Mouse (Mus musculus): ENCODE measurements around the gene Hephl1. TPM values are rescaled to one million over a fixed set of nuclear protein-coding genes. Genes with fewer than 3 reads are reported as not detected.

Gene Hephl1
- total and polyA plus RNA-seq, 2 experiments from 2014 or later, result 0.05 to 0.16 TPM

DNA sequence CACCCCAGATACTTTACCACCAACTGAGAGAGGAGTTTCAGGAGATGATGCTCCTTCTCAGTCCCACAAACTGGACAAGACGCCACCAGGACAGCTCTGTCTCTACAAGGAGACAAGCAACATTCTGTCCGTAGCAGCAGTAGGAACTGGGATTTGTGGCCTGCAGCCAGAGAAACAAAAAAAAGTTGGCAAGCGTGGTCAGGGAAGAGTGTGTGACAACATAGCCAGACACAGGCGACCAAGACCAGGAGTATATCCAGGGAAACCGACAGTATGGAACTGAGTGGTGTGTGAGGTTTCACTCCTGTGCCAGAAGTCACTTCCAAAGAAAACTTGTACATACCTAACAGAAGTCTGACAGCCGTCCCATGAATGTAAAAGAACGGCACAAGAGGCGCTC is 81.1 kb downstream of the Hephl1 start:
- no peak for TF ChIP-seq CTCF (IDR thresholded peaks at IDR 0.05)
- H3K36me3 ChIP-seq (ENCODE audit: insufficient read depth, low read length), result 0 out of 2 replicates have a peak, but pooled peaks cover 6% of the 10 kb centered on the region
- H3K9me3 ChIP-seq (ENCODE audit: low read length), result no peaks in the 10 kb centered on the region
- H3K4me3 ChIP-seq (ENCODE audit: low read depth, low read length), result no peak overlapping the region
- 79% methylated on average over 8 of the region's 8 CpGs for WGBS
- no peak for ATAC-seq (ENCODE audit: low FRiP score)
- H3K4me2 ChIP-seq (ENCODE audit: low read depth, low read length, poor library complexity, severe bottlenecking), result no peak overlapping the region
- H3K27me3 ChIP-seq (ENCODE audit: insufficient read depth, low read length), result no peaks in the 10 kb centered on the region
- H3K27ac ChIP-seq (ENCODE audit: low read depth, low read length), result no peak overlapping the region
- no peak overlapping the region for H3K9ac ChIP-seq (replicated peaks; ENCODE audit: low read length, poor library complexity, severe bottlenecking)
- no peaks in the 10 kb centered on the region for H3K4me1 ChIP-seq (ENCODE audit: insufficient read depth, low read length)
- peak; percentile 57 for DNase-seq (ENCODE audit: low spot score)

DNA sequence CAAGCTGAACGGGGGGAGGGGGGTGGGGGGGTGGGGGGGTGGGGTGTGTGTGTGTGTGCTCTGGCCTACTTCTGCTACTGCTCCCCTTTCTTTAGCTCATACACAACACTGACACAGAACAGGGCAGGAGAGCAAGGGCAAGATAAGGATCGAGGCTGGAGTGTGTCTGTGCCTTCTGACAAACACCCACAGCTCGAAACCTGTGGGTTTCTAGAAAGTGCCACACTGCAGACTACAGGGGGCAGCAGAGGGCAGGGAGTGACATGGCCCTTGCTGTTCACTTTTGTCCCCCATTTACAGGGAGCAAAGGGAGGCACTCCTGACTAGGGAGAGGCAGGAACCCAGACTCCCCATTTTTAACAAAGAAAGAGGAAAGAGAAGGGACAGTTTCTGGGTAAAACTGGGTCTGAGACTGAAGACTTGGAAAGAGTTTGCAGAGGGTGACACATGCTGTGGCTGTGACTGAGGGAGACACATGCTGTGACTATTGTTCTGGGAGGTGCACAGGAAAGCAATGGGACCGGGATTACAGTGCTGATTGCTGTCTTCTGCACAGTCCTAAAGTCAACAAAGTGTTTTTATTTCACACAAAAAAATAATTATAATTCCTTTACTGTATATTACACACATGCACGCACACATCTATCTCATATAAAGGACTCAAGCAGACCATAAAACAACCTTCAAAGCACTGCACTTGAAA is 82.7 kb downstream of the Hephl1 start:
- DNase-seq (ENCODE audit: low spot score) (peak; percentile 51), ATAC-seq (ENCODE audit: low FRiP score) (0 out of 2 replicates have a peak, but pooled peaks have one; percentile 41)
- Histone ChIP-seq H3K4me2 (ENCODE audit: low read depth, low read length, poor library complexity, severe bottlenecking) (no peak overlapping the region), H3K9me3 (ENCODE audit: low read length) (no peaks in the 10 kb centered on the region), H3K9ac (replicated peaks; ENCODE audit: low read length, poor library complexity, severe bottlenecking) (no peak overlapping the region), H3K27me3 (ENCODE audit: insufficient read depth, low read length) (no peaks in the 10 kb centered on the region), H3K27ac (ENCODE audit: low read depth, low read length) (no peak overlapping the region), H3K36me3 (ENCODE audit: insufficient read depth, low read length) (0 out of 2 replicates have a peak, but pooled peaks cover 6% of the 10 kb centered on the region), H3K4me1 (ENCODE audit: insufficient read depth, low read length) (no peaks in the 10 kb centered on the region), H3K4me3 (ENCODE audit: low read depth, low read length) (no peak overlapping the region)
- 64% methylated on average over 5 of the region's 5 CpGs for WGBS
- peak; percentile 70 for TF ChIP-seq CTCF (IDR thresholded peaks at IDR 0.05)

DNA sequence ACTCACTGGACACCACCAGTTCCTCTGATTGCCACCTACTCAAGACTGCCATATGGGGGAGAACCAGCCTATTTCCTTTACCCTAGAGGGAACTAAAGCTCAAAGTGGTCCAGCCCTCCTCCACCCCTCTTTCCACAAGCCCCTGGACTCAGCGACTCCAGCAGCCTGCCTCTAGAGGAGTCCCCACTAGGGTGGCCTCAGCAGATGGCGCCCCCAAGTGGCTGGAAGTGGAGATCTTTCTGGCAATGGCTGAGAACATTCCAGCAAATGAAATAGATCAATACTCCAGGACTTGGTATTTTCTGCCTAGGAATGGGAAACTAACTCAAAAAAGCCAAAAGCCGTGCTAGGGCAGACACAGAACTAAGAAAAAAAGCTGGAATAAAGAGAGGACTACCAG is 84.2 kb downstream of the Hephl1 start:
- DNase-seq (ENCODE audit: low spot score), result no peak
- Histone ChIP-seq H3K36me3 (ENCODE audit: insufficient read depth, low read length) (0 out of 2 replicates have a peak, but pooled peaks cover 2% of the 10 kb centered on the region), H3K27ac (ENCODE audit: low read depth, low read length) (no peak overlapping the region), H3K9me3 (ENCODE audit: low read length) (no peaks in the 10 kb centered on the region), H3K4me3 (ENCODE audit: low read depth, low read length) (no peak overlapping the region), H3K27me3 (ENCODE audit: insufficient read depth, low read length) (no peaks in the 10 kb centered on the region), H3K4me2 (ENCODE audit: low read depth, low read length, poor library complexity, severe bottlenecking) (no peak overlapping the region), H3K4me1 (ENCODE audit: insufficient read depth, low read length) (no peaks in the 10 kb centered on the region), H3K9ac (replicated peaks; ENCODE audit: low read length, poor library complexity, severe bottlenecking) (no peak overlapping the region)
- no peak for ATAC-seq (ENCODE audit: low FRiP score)
- 69% methylated on average over 3 of the region's 3 CpGs for WGBS
- peak; percentile 31 for TF ChIP-seq CTCF (IDR thresholded peaks at IDR 0.05)

DNA sequence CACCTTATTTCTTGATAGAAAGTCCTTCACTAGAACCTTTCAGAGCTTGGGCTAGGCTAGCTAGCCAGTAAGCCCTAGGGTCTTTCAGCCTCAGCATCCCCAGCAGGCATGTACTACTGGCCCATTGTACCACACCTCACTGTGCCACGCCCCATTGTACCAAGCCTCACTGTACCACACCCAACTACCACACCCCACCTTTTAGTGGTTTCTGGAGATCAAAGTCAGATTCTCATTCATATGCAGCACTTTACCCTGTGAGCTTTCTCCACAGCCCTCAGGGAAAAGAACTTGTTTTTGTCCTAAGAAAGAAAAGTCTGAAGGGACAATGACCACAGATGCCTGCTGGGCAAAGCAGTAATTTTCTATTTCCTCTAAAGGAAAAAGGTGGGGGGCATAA is 88.9 kb downstream of the Hephl1 start:
- TF ChIP-seq CTCF (IDR thresholded peaks at IDR 0.05), result no peak
- Histone ChIP-seq H3K27ac (ENCODE audit: low read depth, low read length) (no peak overlapping the region), H3K27me3 (ENCODE audit: insufficient read depth, low read length) (no peaks in the 10 kb centered on the region), H3K4me3 (ENCODE audit: low read depth, low read length) (no peak overlapping the region), H3K4me2 (ENCODE audit: low read depth, low read length, poor library complexity, severe bottlenecking) (no peak overlapping the region), H3K36me3 (ENCODE audit: insufficient read depth, low read length) (peaks cover 20% of the 10 kb centered on the region), H3K4me1 (ENCODE audit: insufficient read depth, low read length) (no peaks in the 10 kb centered on the region; the same call in 1 of the 2 replicates), H3K9ac (replicated peaks; ENCODE audit: low read length, poor library complexity, severe bottlenecking) (no peak overlapping the region), H3K9me3 (ENCODE audit: low read length) (no peaks in the 10 kb centered on the region)
- ATAC-seq (ENCODE audit: low FRiP score), result no peak
- no peak for DNase-seq (ENCODE audit: low spot score)
- WGBS, result 100% methylated on average over 1 of the region's 1 CpGs

DNA sequence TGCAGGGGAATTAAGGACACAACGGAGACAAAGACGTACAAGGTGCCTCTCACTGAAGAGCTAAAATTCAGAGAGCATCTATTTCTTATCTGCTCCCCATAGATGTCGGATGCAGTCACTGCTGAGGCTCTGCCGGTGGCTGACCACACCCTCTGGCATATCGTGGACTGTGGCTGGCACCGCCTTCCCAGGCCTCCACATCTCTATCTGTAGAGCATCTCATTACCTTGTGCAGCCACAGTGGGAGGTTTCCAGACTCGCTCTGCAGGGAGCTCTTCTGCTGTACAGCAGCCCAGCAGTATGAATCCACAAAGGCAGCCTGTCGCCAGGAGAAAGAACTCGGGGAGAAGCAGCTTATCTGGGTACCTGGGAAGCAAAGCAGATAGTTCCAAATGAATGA is 90.8 kb downstream of the Hephl1 start:
- no peak for TF ChIP-seq CTCF (IDR thresholded peaks at IDR 0.05)
- Histone ChIP-seq H3K4me2 (ENCODE audit: low read depth, low read length, poor library complexity, severe bottlenecking) (no peak overlapping the region), H3K9me3 (ENCODE audit: low read length) (no peaks in the 10 kb centered on the region), H3K4me1 (ENCODE audit: insufficient read depth, low read length) (no peaks in the 10 kb centered on the region; the same call in 1 of the 2 replicates), H3K36me3 (ENCODE audit: insufficient read depth, low read length) (peaks cover 20% of the 10 kb centered on the region), H3K27ac (ENCODE audit: low read depth, low read length) (no peak overlapping the region), H3K9ac (replicated peaks; ENCODE audit: low read length, poor library complexity, severe bottlenecking) (no peak overlapping the region), H3K4me3 (ENCODE audit: low read depth, low read length) (no peak overlapping the region), H3K27me3 (ENCODE audit: insufficient read depth, low read length) (no peaks in the 10 kb centered on the region)
- ATAC-seq (ENCODE audit: low FRiP score) (no peak), DNase-seq (ENCODE audit: low spot score) (no peak)
- 69% methylated on average over 9 of the region's 9 CpGs for WGBS

DNA sequence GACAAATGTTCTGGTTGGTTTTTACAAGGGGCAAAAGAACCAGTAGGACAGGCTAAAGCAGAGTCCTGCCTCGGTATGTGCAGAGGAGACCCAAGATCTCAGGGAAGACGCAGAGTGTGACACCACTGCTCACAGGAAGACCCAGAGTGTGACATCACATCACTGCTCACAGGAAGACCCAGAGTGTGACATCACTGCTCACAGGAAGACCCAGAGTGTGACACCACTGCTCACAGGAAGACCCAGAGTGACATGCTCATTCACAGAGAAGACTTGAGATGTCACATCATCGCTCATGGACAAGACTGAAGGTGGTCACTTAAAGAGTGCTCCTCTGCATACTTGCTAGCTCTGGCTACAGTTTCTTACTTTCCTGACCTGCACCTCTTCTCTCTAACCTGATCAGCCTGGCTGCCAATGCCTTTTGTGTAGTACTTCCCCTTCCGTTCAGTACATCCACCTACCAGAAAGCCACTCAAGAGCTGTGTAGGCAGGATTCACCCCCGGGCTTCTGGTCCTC is 91.3 kb downstream of the Hephl1 start:
- Histone ChIP-seq H3K36me3 (ENCODE audit: insufficient read depth, low read length) (peaks cover 20% of the 10 kb centered on the region), H3K27ac (ENCODE audit: low read depth, low read length) (no peak overlapping the region), H3K4me2 (ENCODE audit: low read depth, low read length, poor library complexity, severe bottlenecking) (no peak overlapping the region), H3K27me3 (ENCODE audit: insufficient read depth, low read length) (no peaks in the 10 kb centered on the region), H3K4me3 (ENCODE audit: low read depth, low read length) (no peak overlapping the region), H3K9ac (replicated peaks; ENCODE audit: low read length, poor library complexity, severe bottlenecking) (no peak overlapping the region), H3K4me1 (ENCODE audit: insufficient read depth, low read length) (no peaks in the 10 kb centered on the region; the same call in 1 of the 2 replicates), H3K9me3 (ENCODE audit: low read length) (no peaks in the 10 kb centered on the region)
- no peak for TF ChIP-seq CTCF (IDR thresholded peaks at IDR 0.05)
- 92% methylated on average over 5 of the region's 5 CpGs for WGBS
- ATAC-seq (ENCODE audit: low FRiP score) (no peak), DNase-seq (ENCODE audit: low spot score) (no peak)

Data from midbrain, postnatal 0 days (tissue).